Mouse (Mus musculus) cerebellum, postnatal 10 days (tissue): ENCODE data around the gene Olfr116.

Experiments used
- DNase-seq, 2 experiments: peaks; one replicate each; pipeline ENCODE4 v3.0.0; 2021; ENCODE audit warnings: mixed read lengths in 2 of 2

Gene Olfr116

DNA sequence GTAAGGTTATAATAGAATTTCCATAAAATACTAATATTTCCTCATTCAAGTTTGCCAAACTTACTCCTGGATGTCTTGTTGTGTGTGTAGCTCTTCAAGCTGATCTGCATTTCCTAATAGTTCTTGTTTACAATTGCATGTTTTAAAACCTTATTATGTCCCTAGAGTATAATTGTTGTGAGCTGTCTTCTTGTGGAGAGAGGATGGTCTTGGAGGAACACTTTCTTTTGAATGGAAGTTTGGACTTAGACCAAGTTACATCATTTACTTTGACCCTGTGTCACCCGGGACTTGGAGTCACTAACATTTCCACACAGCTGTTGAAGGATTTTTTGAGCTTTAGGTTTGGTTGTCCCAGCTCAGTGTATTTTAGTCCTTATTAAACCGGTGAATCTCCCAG lies at the start of gene Olfr116, which contains the start of gene Olfr115:
Gene Olfr116 (minus strand): TSS at position 191 of the 400 bp plus-strand sequence.
Gene Olfr115 (minus strand): TSS at position 101 of the 400 bp plus-strand sequence.
- DNase-seq, result no peak

DNA sequence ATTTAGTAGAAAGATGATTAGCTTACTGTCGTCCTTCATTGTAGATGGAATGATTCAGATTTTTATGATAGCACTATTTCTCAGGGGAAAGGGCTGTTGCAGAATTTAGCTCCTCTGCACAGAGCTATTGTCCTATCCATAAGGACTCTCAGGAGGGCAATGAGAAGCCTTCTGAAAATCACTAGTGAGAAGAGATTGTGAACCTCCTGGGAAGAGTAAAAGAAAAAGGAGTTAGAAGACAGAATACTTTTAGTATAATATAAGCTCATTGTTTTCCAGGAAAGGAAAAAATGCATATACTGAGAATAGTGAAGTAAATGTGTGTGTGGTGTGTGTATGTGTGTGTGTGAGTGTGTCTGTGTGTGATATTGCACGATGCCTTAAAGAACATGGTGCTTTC lies 39.7 kb upstream of the Olfr116 start, which contains the start of gene Olfr118:
Gene Olfr118 (plus strand): TSS at position 301 of the 400 bp plus-strand sequence.
- no peak for DNase-seq

DNA sequence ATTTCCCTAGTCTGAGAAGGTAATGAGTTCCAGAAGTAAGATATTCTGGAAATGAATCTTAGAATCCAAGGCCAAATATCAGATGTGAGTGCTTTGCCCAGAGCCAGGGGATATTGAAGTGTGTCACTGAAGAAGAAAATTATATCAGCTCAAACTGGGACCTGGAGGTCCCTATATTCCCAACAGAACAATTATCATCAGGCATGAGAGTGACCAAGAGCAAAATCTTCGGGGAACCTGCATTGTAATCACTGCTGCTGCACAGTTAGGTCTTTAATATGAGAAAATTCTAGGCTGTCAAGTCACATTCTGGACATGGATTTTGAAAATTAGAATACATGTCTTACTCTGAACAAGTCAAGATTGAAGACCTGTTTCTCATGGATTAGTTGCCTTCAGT lies 36.7 kb upstream of the Olfr116 start, which contains the start of gene Olfr117:
Gene Olfr117 (minus strand): TSS at position 101 of the 400 bp plus-strand sequence.
- no peak for DNase-seq

DNA sequence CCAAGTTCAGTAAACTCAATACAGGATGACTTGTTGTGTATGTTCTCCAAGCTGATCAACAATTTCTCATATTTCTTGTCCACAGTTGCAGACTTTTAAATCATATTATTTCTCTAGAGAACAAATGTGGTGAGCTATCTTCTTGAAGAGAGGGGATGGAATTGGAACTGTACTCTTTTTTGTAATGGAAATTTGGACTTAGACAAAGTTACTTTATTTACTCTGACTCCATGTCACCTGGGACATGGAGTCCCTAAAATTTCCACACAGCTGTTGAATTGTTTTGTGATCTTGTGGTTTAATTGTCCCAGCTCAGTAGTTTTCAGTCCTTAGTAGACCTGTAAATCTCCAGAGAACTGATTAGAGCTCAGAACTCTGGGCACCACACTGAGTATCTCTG lies 34.4 kb downstream of the Olfr116 start, which contains the start of gene Olfr114:
Gene Olfr114 (minus strand): TSS at position 101 of the 400 bp plus-strand sequence.
- no peak for DNase-seq

DNA sequence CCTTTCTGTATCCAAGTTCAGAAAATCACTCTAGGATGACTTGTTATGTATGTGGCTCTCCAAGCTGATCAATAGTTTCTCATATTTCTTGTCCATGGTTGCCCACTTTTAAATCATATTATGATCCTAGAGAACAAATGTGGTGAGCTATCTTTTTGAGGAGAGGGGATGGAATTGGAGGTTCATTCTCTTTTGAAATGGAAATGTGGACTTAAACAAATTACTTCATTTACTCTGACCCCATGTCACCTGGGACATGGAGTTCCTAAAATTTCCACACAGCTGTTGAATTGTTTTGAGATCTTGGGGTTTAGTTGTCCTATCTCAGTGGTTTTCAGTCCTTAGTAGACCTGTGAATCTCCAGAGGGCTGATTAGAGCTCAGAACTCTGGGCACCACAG lies 49.4 kb downstream of the Olfr116 start, which contains the start of gene Olfr113:
Gene Olfr113 (minus strand): TSS at position 101 of the 400 bp plus-strand sequence.
- DNase-seq, result no peak
